Mouse (Mus musculus) large intestine, adult 2 months (tissue): ENCODE measurements around the gene Vwa3b. TPM values are rescaled to one million over a fixed set of nuclear protein-coding genes. Genes with fewer than 3 reads are reported as not detected.

Experiments used
- DNase-seq: peaks from one replicate; pipeline ENCODE4 v3.0.0-alpha.2; 2012; ENCODE audit warnings: low read depth, low spot score
- WGBS: fragments of 180-500 bp; shearing (Covaris S2); methylation state at CpG from one replicate; pipeline ENCODE4 v1.1.7; 2018; 5-methylcytosine and 5-hydroxymethylcytosine counted together
- polyA plus RNA-seq: library from polyadenylated mRNA; depleted of rRNA; stranded (reverse); fragments of >200 nt; gene quantifications from 2 replicates; pipeline ENCODE4 v1.2.3, GENCODE M21; 2012; rRNA removed

Gene Vwa3b
- polyA plus RNA-seq: 0.11 and 0.61 TPM in 2 replicates

- DNase-seq: peak; percentile 81
- 32% methylated on average over 5 of the region's 5 CpGs for WGBS
These were observed at the start of gene Vwa3b for GRCm38 (mm10) chr1:37025962-37026686. Gene Vwa3b, plus strand, starts transcription at chr1:37026596.

- 72% methylated on average over 4 of the region's 4 CpGs for WGBS
- DNase-seq: no peak
These were observed 49.6 kb upstream of the Vwa3b start for GRCm38 (mm10) chr1:36976770-36977169.

DNA sequence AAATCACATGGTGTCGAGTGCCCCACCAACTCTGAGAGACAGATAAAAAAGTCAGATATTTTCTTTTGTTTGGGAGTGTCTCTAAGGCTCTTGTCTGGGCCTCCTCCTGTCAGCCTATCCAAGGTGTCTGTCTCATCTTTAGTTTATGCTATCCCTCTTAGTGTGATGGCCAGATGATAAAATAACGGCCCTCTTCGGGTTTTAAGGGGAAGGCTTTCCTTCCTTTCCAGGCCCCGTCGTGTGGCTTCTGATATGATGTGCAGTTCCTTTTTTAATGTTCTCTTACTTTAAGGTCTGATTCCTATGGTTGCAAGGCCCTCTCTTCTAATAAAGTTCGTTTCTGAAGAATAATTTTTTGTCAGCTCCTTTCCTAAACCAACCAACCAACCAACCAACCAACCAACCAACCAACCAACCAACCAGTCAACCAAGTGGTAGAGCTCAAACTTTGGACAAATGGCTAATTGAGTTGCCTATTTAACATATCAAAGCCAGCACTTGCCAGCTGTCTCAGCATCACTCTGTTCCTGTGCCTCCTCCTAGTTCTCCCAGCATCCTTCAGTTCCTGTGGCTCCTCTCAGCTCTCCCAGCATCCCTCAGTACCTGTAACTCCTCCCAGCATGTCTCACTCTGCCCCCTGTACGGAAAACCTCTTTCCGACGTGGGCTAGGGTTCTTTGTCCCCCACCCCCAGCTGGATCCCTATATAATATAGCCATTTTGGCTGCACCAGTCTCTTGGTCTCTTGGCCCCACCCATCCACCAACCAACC, 44.0 kb upstream of the Vwa3b start:
- WGBS: 91% methylated on average over 9 of the region's 9 CpGs
- DNase-seq: no peak

- 34% methylated on average over 4 of the region's 4 CpGs for WGBS
- DNase-seq: no peak
These were observed 42.6 kb upstream of the Vwa3b start for GRCm38 (mm10) chr1:36983754-36984153.

DNA sequence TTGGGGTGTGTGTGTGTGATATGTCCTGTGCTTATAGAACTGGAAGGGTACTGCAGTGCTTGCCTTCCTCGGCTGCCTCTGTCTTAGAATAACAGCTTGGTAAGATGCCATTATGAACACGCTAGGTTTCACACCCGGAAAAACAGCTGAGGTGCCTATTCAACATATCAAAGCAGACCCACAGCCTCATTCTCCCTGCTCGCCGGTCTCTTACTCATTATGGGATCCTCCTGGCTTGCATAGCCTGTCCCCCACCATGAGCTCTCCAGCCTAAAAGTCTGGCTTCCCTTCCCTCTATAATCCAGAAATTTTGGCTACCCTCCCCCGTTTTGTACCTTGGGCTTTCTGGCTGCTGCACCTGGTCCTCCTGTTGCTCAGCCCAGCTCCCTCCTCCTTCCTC, 42.0 kb upstream of the Vwa3b start:
- 58% methylated on average over 6 of the region's 6 CpGs for WGBS
- no peak for DNase-seq

GRCm38 (mm10) chr1:36985896-36986295, 40.5 kb upstream of the Vwa3b start:
- no peak for DNase-seq
- WGBS: 86% methylated on average over 6 of the region's 6 CpGs

DNA sequence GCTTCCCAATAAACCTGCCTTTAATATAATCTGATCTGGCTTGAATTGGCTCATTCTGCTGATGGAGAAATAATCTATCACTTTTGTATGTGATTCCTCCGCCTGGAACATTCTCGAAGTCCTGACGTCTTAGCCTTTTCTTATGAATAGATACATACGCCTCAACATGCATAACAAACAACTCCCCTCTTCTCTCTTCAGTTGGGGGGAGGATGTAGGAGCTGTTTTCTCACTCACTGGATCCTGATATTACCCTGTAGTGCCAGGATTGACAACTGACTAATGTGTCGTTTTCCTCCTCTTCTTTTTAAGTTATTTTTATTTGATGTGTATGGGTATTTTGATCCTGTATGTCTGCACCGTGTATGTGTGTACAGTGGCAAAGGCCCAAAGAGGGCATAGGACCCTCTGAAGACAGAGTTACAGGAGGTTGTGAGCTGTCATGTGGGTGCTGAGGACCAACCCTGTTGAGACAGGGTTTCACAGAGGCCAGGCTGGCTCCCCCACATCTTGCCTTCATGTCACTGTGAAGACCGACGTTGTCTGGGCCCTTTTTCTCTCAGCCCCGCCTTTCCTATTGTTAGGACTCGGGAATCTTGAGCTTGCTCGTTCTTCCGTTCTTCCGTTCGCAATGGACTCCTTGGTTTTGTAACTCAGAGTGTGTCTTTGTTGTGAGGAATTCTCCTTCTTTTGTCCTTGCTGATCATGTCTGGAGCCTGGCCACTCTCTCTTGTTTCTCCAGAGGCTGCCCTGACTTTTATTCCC, 39.8 kb upstream of the Vwa3b start:
- 86% methylated on average over 14 of the region's 14 CpGs for WGBS

GRCm38 (mm10) chr1:36987172-36988148, 38.9 kb upstream of the Vwa3b start:
- no peak for DNase-seq
- WGBS: 78% methylated on average over 10 of the region's 10 CpGs

More for the DNA sequence above, 39.8 kb upstream of the Vwa3b start:
- no peak for DNase-seq

DNA sequence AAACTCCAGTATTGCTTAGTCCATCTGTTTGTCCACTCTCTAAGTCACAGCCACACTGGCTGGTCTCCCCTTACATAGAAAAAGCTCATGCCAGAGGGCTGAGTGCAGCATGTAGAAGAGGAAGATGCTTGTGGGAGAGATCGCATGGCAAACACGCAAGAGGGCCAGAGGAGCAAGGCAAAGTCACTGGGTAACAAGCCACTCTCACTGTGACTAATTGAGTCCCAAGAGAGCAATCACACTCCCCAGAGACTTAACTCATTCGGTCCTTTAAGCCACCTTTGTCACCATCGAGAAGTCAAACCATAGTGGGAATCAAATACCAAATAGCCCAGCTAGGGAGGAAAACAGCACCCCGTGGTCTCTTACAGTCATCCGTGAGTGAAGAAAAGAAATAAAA, 38.2 kb upstream of the Vwa3b start:
- DNase-seq: no peak
- WGBS: 89% methylated on average over 6 of the region's 6 CpGs

DNA sequence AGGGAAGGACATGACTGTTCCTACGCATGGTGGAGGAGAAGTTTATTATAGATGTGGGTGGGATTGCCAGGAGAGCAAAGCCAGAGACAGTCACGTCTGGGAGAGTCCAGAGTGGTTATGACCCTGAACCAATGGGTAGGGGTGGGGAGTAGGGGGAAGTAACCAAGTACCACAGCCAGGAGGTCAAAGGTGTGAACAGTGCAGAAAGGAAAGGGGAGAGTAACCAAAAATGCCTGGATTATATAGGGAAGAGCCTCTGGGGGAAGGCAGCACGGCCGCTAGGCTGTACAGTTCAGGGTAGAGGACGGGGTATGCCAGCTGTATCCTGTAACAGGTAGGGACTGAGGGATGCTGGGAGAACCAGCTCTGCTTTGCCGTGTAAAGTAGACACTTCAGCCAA, 37.8 kb upstream of the Vwa3b start:
- 80% methylated on average over 6 of the region's 6 CpGs for WGBS
- DNase-seq: no peak

DNA sequence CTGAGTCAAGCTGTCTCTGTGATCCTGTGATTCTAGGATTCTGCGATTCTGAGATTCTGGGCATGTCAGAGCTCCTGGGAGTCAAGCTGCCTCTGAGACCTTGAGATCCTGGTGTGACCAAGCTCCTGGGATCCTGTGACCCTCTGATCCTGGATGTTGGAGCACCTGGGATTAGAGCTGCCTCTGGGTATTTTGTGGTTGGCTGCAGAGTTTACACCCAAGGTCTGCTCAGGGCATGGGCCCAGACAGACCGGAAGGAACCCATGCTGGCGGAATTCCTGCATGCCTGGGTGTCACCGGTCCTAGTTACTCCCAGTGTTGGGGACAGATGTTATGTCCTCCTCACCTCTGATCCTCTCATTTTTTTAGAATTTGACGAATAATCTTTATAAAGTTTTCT, 32.1 kb upstream of the Vwa3b start:
- 93% methylated on average over 5 of the region's 5 CpGs for WGBS

GRCm38 (mm10) chr1:36995760-36996159, 30.6 kb upstream of the Vwa3b start:
- no peak for DNase-seq
- WGBS: 58% methylated on average over 6 of the region's 6 CpGs

More for the DNA sequence above, 32.1 kb upstream of the Vwa3b start:
- DNase-seq: no peak

DNA sequence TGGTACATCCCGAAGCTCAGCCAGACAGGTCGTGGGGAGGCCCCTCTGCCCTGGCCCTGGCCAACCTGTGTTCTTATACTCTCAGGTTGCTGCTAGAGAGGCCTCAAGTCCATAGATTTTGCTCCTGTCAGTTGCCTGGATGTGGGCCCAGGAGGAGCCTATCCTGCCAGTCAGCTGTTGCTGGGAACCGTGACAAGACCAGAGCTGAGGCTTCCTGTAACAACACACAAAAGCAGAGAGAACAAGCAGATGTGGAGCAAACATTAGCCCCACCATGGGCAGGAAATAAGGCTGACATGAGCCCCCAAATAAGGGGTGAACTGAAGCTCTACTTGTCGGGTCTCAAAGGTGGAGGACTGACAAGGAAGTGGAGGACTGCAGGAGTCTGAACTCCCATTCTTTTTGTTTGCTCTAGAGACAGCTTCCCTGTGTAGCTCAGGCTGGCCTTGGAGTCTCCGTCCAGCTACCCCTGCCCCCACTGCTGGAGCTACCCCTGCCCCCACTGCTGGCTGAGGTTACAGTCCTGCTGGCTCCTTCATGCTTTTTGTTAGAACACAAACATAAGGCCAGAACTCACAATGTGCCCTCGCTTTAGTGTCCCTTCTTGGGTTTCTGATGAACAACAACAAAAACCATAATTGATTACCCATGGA, 29.7 kb upstream of the Vwa3b start:
- WGBS: 44% methylated on average over 6 of the region's 6 CpGs
- DNase-seq: no peak

DNA sequence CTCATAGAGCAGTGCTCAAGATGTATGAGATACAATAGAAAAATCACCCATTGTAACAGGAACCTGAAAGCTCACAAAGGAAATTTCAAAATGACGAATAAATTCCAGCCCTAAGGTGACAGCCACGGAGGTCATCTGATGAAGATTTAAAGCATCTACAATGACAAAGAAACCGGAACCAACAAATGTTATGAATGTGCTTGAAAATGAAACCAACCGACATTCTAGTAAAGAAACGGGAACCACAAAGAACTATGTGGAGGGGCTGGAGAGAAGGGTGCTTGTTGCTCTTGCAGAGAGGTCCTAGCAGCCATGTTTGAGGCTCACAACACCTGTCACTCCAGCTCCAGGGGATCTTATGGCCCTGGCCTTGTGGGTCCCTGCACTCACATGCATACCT, 26.1 kb upstream of the Vwa3b start:
- DNase-seq: no peak
- WGBS: 65% methylated on average over 5 of the region's 5 CpGs

GRCm38 (mm10) chr1:37001636-37002315, 24.6 kb upstream of the Vwa3b start:
- 71% methylated on average over 7 of the region's 7 CpGs for WGBS

GRCm38 (mm10) chr1:37002316-37003008, 23.9 kb upstream of the Vwa3b start:
- no peak for DNase-seq
- 65% methylated on average over 3 of the region's 3 CpGs for WGBS

More at GRCm38 (mm10) chr1:37001636-37002315, 24.6 kb upstream of the Vwa3b start:
- DNase-seq: no peak

DNA sequence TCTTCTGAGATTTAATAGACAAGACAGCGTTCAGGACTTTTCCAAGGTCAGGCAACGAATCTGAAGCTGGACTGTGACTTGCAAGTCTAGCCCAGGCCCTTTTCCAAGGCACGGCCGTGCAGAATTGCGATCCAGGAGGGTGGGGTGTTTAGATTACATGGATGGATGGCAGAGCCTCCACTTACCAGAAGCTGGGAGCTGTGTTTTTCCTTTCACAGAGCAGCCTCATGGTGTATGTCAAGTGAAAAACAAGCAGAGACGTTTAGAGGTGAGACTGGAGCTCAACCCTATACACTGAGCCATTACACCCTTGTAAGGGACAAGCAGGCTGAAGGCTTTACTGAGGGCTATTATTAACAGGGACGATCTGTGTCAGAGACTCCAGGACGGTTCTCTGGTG, 21.9 kb upstream of the Vwa3b start:
- 77% methylated on average over 8 of the region's 8 CpGs for WGBS
- no peak for DNase-seq

- DNase-seq: no peak
- 86% methylated on average over 5 of the region's 5 CpGs for whole genome bisulfite sequencing
These were observed 21.4 kb upstream of the Vwa3b start for GRCm38 (mm10) chr1:37005036-37005435.
